Mouse (Mus musculus) ES-Bruce4 (cell line): ENCODE results near the gene Adcyap1.

Source experiments
- CTCF ChIP-seq: IDR thresholded peaks from one replicate; pipeline ENCODE4 v1.8.1; 2011; ENCODE audit warnings: low read depth, low read length
- EP300 ChIP-seq: IDR thresholded peaks from 2 replicates; pipeline ENCODE4 v1.6.1; 2011; ENCODE audit warnings: low read depth, low read length; ENCODE audit not compliant: insufficient read depth
- POLR2A ChIP-seq: IDR thresholded peaks from one replicate; pipeline ENCODE4 v1.8.1; 2011; ENCODE audit warnings: low read length; ENCODE audit not compliant: insufficient read depth

- TF ChIP-seq CTCF = no peak
- TF ChIP-seq POLR2A = no peak
- no peak for TF ChIP-seq EP300
Observed at GRCm38 (mm10) chr17:93169572-93169971, 29.2 kb upstream of the Adcyap1 start.
